Mouse (Mus musculus) erythroblast, embryonic 14.5 days (primary cell): ENCODE results near the gene Rbm20.

ENCODE experiments used
- GATA1 ChIP-seq: IDR thresholded peaks from 2 replicates; pipeline ENCODE4 v1.6.1; 2012; ENCODE audit warnings: low read length, inconsistent platforms, mixed read lengths
- TAL1 ChIP-seq: IDR thresholded peaks from 3 replicates; pipeline ENCODE4 v1.6.1; 2012; ENCODE audit warnings: low read length, inconsistent platforms, mixed read lengths

- no peak for TF ChIP-seq GATA1
- TF ChIP-seq TAL1 = no peak
These were observed 102.7 kb downstream of the Rbm20 start for GRCm38 (mm10) chr19:53779818-53780217.
